Mouse (Mus musculus): ENCODE measurements at regions not wholly inside any gene's neighbourhood (a gene's known extent, or its start where the extent isn't known, plus 50 kb on each side); places are given as distances from the start of the nearest gene placed in this dataset.

GRCm38 (mm10) chr2:33942085-33942484 is 54.3 kb upstream of the Mvb12b start:
- TF ChIP-seq CTCF (IDR thresholded peaks at IDR 0.05; ENCODE audit: borderline replicate concordance, control insufficient read depth, extremely low read depth, insufficient read depth, low read length, poor library complexity): no peak
- no peak for TF ChIP-seq POLR2A (IDR thresholded peaks at IDR 0.05; ENCODE audit: control insufficient read depth, extremely low read depth, insufficient read depth, low read length, poor library complexity)

All from thymus, adult 2 months (tissue).